Mouse (Mus musculus): ENCODE measurements around the gene Hcn3.

Hcn3 gene

GRCm38 (mm10) chr3:89100811-89101210 lies 59.2 kb downstream of the Hcn3 start, which contains the start of gene Gm43738:
Gene Gm43738, minus strand, starts transcription at chr3:89101099.
- in situ Hi-C loops (cut with MboI, MseI): no loop called here
